Mouse (Mus musculus): ENCODE measurements around the gene Odf3b. TPM values are rescaled to one million over a fixed set of nuclear protein-coding genes. Genes with fewer than 3 reads are reported as not detected.

The Odf3b gene
- polyA plus RNA-seq, 1 experiment = 16.5 TPM

- Histone ChIP-seq H3K36me3 (replicated peaks; ENCODE audit: low read length) (no peaks in the 10 kb centered on the region), H3K27me3 (replicated peaks) (no peaks in the 10 kb centered on the region), H3K4me3 (replicated peaks) (no peak overlapping the region), H3K9me3 (peaks cover 38% of the 10 kb centered on the region), H3K4me1 (peaks cover 9% of the 10 kb centered on the region)
- TF ChIP-seq GATA1 (IDR thresholded peaks at IDR 0.05; ENCODE audit: borderline replicate concordance, low read length) = no peak
- TF ChIP-seq FLI1 (IDR thresholded peaks at IDR 0.05; ENCODE audit: low read length) = no peak
Observed at GRCm38 (mm10) chr15:89404831-89405623, 25.9 kb upstream of the Odf3b start.

- TF ChIP-seq FLI1 (IDR thresholded peaks at IDR 0.05; ENCODE audit: low read length) = no peak
- TF ChIP-seq GATA1 (IDR thresholded peaks at IDR 0.05; ENCODE audit: borderline replicate concordance, low read length) = no peak
- no peak overlapping the region for H3K4me3 ChIP-seq (replicated peaks)
- H3K36me3 ChIP-seq (replicated peaks; ENCODE audit: low read length) = no peaks in the 10 kb centered on the region
- no peaks in the 10 kb centered on the region for H3K27me3 ChIP-seq (replicated peaks)
- H3K9me3 ChIP-seq = peaks cover 19% of the 10 kb centered on the region
- peaks cover 14% of the 10 kb centered on the region for H3K4me1 ChIP-seq
Observed at GRCm38 (mm10) chr15:89402471-89402870, 23.4 kb upstream of the Odf3b start.

GRCm38 (mm10) chr15:89399716-89400115 lies 20.6 kb upstream of the Odf3b start:
- Histone ChIP-seq H3K27me3 (replicated peaks) (peaks cover 11% of the 10 kb centered on the region), H3K4me3 (replicated peaks) (no peak overlapping the region), H3K9me3 (peaks cover 7% of the 10 kb centered on the region; the same call in 1 of the 2 replicates), H3K4me1 (peaks cover 14% of the 10 kb centered on the region), H3K36me3 (replicated peaks; ENCODE audit: low read length) (no peaks in the 10 kb centered on the region)
- TF ChIP-seq GATA1 (IDR thresholded peaks at IDR 0.05; ENCODE audit: borderline replicate concordance, low read length) (no peak), FLI1 (IDR thresholded peaks at IDR 0.05; ENCODE audit: low read length) (no peak)

GRCm38 (mm10) chr15:89398146-89398545 lies 19.1 kb upstream of the Odf3b start:
- H3K4me1 ChIP-seq = peaks cover 14% of the 10 kb centered on the region
- peaks cover 14% of the 10 kb centered on the region for H3K27me3 ChIP-seq (replicated peaks)
- H3K36me3 ChIP-seq (replicated peaks; ENCODE audit: low read length) = no peaks in the 10 kb centered on the region
- no peak for TF ChIP-seq GATA1 (IDR thresholded peaks at IDR 0.05; ENCODE audit: borderline replicate concordance, low read length)
- TF ChIP-seq FLI1 (IDR thresholded peaks at IDR 0.05; ENCODE audit: low read length) = no peak
- H3K9me3 ChIP-seq = 0 out of 2 replicates have a peak, but pooled peaks cover 3% of the 10 kb centered on the region
- H3K4me3 ChIP-seq (replicated peaks) = no peak overlapping the region

- no peaks in the 10 kb centered on the region for H3K9me3 ChIP-seq
- H3K4me3 ChIP-seq (replicated peaks) = no peak overlapping the region
- H3K4me1 ChIP-seq = peaks cover 22% of the 10 kb centered on the region
- no peak for TF ChIP-seq FLI1 (IDR thresholded peaks at IDR 0.05; ENCODE audit: low read length)
- TF ChIP-seq GATA1 (IDR thresholded peaks at IDR 0.05; ENCODE audit: borderline replicate concordance, low read length) = no peak
- peaks cover 17% of the 10 kb centered on the region for H3K27me3 ChIP-seq (replicated peaks)
- H3K36me3 ChIP-seq (replicated peaks; ENCODE audit: low read length) = no peaks in the 10 kb centered on the region
Observed at GRCm38 (mm10) chr15:89396883-89397282, 17.8 kb upstream of the Odf3b start.

GRCm38 (mm10) chr15:89390081-89390480 lies 11.0 kb upstream of the Odf3b start:
- Histone ChIP-seq H3K4me3 (replicated peaks) (no peak overlapping the region), H3K4me1 (peaks cover 13% of the 10 kb centered on the region), H3K36me3 (replicated peaks; ENCODE audit: low read length) (no peaks in the 10 kb centered on the region), H3K9me3 (no peaks in the 10 kb centered on the region), H3K27me3 (replicated peaks) (peaks cover 57% of the 10 kb centered on the region)
- TF ChIP-seq FLI1 (IDR thresholded peaks at IDR 0.05; ENCODE audit: low read length) (no peak), GATA1 (IDR thresholded peaks at IDR 0.05; ENCODE audit: borderline replicate concordance, low read length) (no peak)

GRCm38 (mm10) chr15:89387127-89387526 lies 8.0 kb upstream of the Odf3b start:
- Histone ChIP-seq H3K27me3 (replicated peaks) (peaks cover 74% of the 10 kb centered on the region), H3K4me3 (replicated peaks) (no peak overlapping the region), H3K36me3 (replicated peaks; ENCODE audit: low read length) (no peaks in the 10 kb centered on the region), H3K4me1 (peaks cover 5% of the 10 kb centered on the region; the same call in 1 of the 2 replicates), H3K9me3 (no peaks in the 10 kb centered on the region)
- no peak for TF ChIP-seq FLI1 (IDR thresholded peaks at IDR 0.05; ENCODE audit: low read length)
- no peak for TF ChIP-seq GATA1 (IDR thresholded peaks at IDR 0.05; ENCODE audit: borderline replicate concordance, low read length)

GRCm38 (mm10) chr15:89384617-89385016 lies 5.5 kb upstream of the Odf3b start, which contains the start of gene Klhdc7b:
Gene Klhdc7b, plus strand, starts transcription at chr15:89384917.
- Histone ChIP-seq H3K4me1 (peaks cover 6% of the 10 kb centered on the region), H3K27me3 (replicated peaks) (peaks cover 62% of the 10 kb centered on the region), H3K9me3 (no peaks in the 10 kb centered on the region), H3K4me3 (replicated peaks) (no peak within 1 kb of the TSS), H3K36me3 (replicated peaks; ENCODE audit: low read length) (no peaks in the 10 kb centered on the region)
- TF ChIP-seq GATA1 (IDR thresholded peaks at IDR 0.05; ENCODE audit: borderline replicate concordance, low read length) (no peak), FLI1 (IDR thresholded peaks at IDR 0.05; ENCODE audit: low read length) (no peak)

GRCm38 (mm10) chr15:89379429-89379828 lies 347 bp upstream of the Odf3b start:
- H3K36me3 ChIP-seq (replicated peaks; ENCODE audit: low read length) = no peaks in the 10 kb centered on the region
- peaks cover 37% of the 10 kb centered on the region for H3K4me1 ChIP-seq
- peak overlapping the region; percentile 90 for H3K4me3 ChIP-seq (replicated peaks)
- H3K9me3 ChIP-seq = no peaks in the 10 kb centered on the region
- TF ChIP-seq FLI1 (IDR thresholded peaks at IDR 0.05; ENCODE audit: low read length) (no peak), GATA1 (IDR thresholded peaks at IDR 0.05; ENCODE audit: borderline replicate concordance, low read length) (no peak)
- peaks cover 42% of the 10 kb centered on the region for H3K27me3 ChIP-seq (replicated peaks)
